Mouse (Mus musculus): ENCODE data around the gene Gm36210. TPM values are rescaled to one million over a fixed set of nuclear protein-coding genes. Genes with fewer than 3 reads are reported as not detected.

The Gm36210 gene
- polyA plus RNA-seq, 1 experiment: not detected

GRCm38 (mm10) chr7:4876753-4877221 lies 29.5 kb downstream of the Gm36210 start, which contains the start of gene Isoc2a:
Isoc2a (plus strand) TSS chr7:4877153.
- H3ac ChIP-seq (ENCODE audit: control insufficient read depth, insufficient read length, low read depth): peak within 1 kb of the TSS; percentile 31
- no peak within 1 kb of the TSS for H3K4me3 ChIP-seq (ENCODE audit: insufficient read depth, poor library complexity, severe bottlenecking)
- H3K79me2 ChIP-seq (ENCODE audit: control insufficient read depth, insufficient read depth): no peaks in the 10 kb centered on the region
- H3K27me3 ChIP-seq (ENCODE audit: control insufficient read depth, insufficient read depth, insufficient read length): no peaks in the 10 kb centered on the region
- no peaks in the 10 kb centered on the region for H3K79me3 ChIP-seq (ENCODE audit: low read depth)
- TF ChIP-seq CEBPB (IDR thresholded peaks at IDR 0.05; ENCODE audit: low read depth) (no peak), MYOD1 (IDR thresholded peaks at IDR 0.05; ENCODE audit: control insufficient read depth, insufficient read length, low read depth) (no peak), CTCF (IDR thresholded peaks at IDR 0.05; ENCODE audit: control insufficient read depth, insufficient read depth, insufficient read length) (no peak), MYOG (IDR thresholded peaks at IDR 0.05; ENCODE audit: control insufficient read depth, extremely low read depth, insufficient read length) (no peak), MAX (IDR thresholded peaks at IDR 0.05) (no peak)
- H3K36me3 ChIP-seq (ENCODE audit: control insufficient read depth, insufficient read depth): no peaks in the 10 kb centered on the region

GRCm38 (mm10) chr7:4870133-4870532 lies 36.2 kb downstream of the Gm36210 start, which contains the start of gene Isoc2b:
Isoc2b (minus strand) TSS chr7:4870258.
- no peaks in the 10 kb centered on the region for H3K79me3 ChIP-seq (ENCODE audit: low read depth)
- H3ac ChIP-seq (ENCODE audit: control insufficient read depth, insufficient read length, low read depth): no peak within 1 kb of the TSS
- TF ChIP-seq MYOD1 (IDR thresholded peaks at IDR 0.05; ENCODE audit: control insufficient read depth, insufficient read length, low read depth) (no peak), USF1 (IDR thresholded peaks at IDR 0.05; ENCODE audit: low read depth) (no peak), MAX (IDR thresholded peaks at IDR 0.05) (no peak), MYOG (IDR thresholded peaks at IDR 0.05; ENCODE audit: control insufficient read depth, extremely low read depth, insufficient read length) (no peak)
- H3K36me3 ChIP-seq (ENCODE audit: control insufficient read depth, insufficient read depth): no peaks in the 10 kb centered on the region
- H3K27me3 ChIP-seq (ENCODE audit: control insufficient read depth, insufficient read depth, insufficient read length): no peaks in the 10 kb centered on the region
- H3K79me2 ChIP-seq (ENCODE audit: control insufficient read depth, insufficient read depth): no peaks in the 10 kb centered on the region
- H3K4me3 ChIP-seq (ENCODE audit: insufficient read depth, poor library complexity, severe bottlenecking): no peak within 1 kb of the TSS

- Histone ChIP-seq H3K36me3 (ENCODE audit: control insufficient read depth, insufficient read depth) (no peaks in the 10 kb centered on the region), H3K4me3 (ENCODE audit: insufficient read depth, poor library complexity, severe bottlenecking) (no peak overlapping the region), H3K27me3 (ENCODE audit: control insufficient read depth, insufficient read depth, insufficient read length) (no peaks in the 10 kb centered on the region), H3K79me2 (ENCODE audit: control insufficient read depth, insufficient read depth) (no peaks in the 10 kb centered on the region), H3ac (ENCODE audit: control insufficient read depth, insufficient read length, low read depth) (peak overlapping the region; percentile 80), H3K79me3 (ENCODE audit: low read depth) (no peaks in the 10 kb centered on the region)
- TF ChIP-seq USF1 (IDR thresholded peaks at IDR 0.05; ENCODE audit: low read depth) (no peak), CEBPB (IDR thresholded peaks at IDR 0.05; ENCODE audit: low read depth) (no peak), MYOG (IDR thresholded peaks at IDR 0.05; ENCODE audit: control insufficient read depth, extremely low read depth, insufficient read length) (no peak)
Observed at GRCm38 (mm10) chr7:4866631-4867180, 39.6 kb downstream of the Gm36210 start.

DNA sequence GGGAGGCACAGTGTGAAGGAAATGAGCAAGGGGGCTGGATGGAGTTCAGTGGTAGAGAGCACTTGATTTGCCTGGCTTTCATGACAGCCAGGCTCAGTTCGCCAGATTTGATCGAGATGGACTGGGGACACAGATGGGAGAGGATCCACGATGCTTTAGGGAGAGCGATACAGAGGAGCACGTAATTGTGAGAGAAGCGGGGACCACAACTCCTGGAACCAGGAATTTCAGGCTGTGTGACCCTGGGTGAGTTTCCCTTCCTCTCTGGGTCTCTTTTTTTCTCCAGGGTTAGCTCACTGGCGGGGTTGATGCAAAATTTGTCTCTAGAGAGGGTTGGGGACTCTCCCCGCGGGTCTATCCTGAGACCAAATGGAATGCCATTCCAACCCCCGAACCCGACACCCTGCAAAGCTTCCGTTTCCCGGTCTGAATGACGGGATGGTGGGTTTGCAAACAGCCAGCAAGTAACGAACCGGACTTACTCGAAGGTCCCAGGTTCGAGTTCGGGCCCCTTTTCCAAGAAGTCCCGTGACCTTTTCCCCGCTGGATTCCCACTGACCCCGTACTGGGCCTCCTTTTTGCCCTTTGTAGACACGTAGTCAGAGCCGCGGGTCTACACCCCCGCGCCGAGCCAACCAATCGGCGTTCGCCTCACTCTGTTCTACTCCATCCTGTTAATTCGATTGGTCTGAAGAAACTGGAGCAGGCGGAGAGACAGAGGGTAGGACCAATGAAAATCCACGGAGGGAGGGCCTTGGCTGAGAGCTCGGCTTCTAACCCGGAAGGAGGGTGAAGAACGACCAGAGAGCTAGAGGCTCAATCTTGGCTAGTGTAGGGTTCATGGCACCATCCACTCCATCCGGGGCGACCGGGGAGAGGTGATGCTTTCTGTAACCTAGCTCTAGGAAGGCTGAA lies 40.5 kb downstream of the Gm36210 start:
- no peaks in the 10 kb centered on the region for H3K36me3 ChIP-seq (ENCODE audit: control insufficient read depth, insufficient read depth)
- no peaks in the 10 kb centered on the region for H3K27me3 ChIP-seq (ENCODE audit: control insufficient read depth, insufficient read depth, insufficient read length)
- H3ac ChIP-seq (ENCODE audit: control insufficient read depth, insufficient read length, low read depth): peak overlapping the region; percentile 80
- H3K79me2 ChIP-seq (ENCODE audit: control insufficient read depth, insufficient read depth): no peaks in the 10 kb centered on the region
- no peaks in the 10 kb centered on the region for H3K79me3 ChIP-seq (ENCODE audit: low read depth)
- TF ChIP-seq FOSL1 (IDR thresholded peaks at IDR 0.05; ENCODE audit: insufficient read depth, low read length, poor library complexity, severe bottlenecking): no peak
- TF ChIP-seq MAX (IDR thresholded peaks at IDR 0.05): no peak
- TF ChIP-seq MYOD1 (IDR thresholded peaks at IDR 0.05; ENCODE audit: control insufficient read depth, insufficient read length, low read depth): no peak
- TF ChIP-seq MYOG (IDR thresholded peaks at IDR 0.05; ENCODE audit: control insufficient read depth, extremely low read depth, insufficient read length): no peak
- no peak for TF ChIP-seq CTCF (IDR thresholded peaks at IDR 0.05; ENCODE audit: control insufficient read depth, insufficient read depth, insufficient read length)
- TF ChIP-seq USF1 (IDR thresholded peaks at IDR 0.05; ENCODE audit: low read depth): no peak
- TF ChIP-seq CEBPB (IDR thresholded peaks at IDR 0.05; ENCODE audit: low read depth): no peak
- H3K4me3 ChIP-seq (ENCODE audit: insufficient read depth, poor library complexity, severe bottlenecking): peak overlapping the region; percentile 18

DNA sequence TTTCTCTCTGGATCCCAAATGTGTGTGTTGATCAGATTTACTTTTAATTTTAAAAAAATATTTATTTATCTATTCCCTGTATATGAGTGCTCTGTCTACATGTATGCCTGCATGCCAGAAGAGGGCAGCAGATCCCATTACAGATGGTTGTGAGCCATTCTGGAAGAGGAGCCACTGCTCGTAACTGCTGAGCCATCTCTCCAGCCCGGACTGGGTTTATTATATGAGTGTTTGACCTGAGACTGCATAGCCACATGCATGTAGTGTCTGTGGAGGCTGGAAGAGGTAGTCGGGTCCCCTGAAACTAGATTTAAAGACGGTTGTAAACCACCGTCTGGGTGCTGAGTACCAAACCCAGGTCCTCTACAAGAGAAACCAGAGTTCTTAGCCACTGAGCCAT lies 41.2 kb downstream of the Gm36210 start:
- no peak overlapping the region for H3K4me3 ChIP-seq (ENCODE audit: insufficient read depth, poor library complexity, severe bottlenecking)
- H3K27me3 ChIP-seq (ENCODE audit: control insufficient read depth, insufficient read depth, insufficient read length): no peaks in the 10 kb centered on the region
- TF ChIP-seq CEBPB (IDR thresholded peaks at IDR 0.05; ENCODE audit: low read depth): no peak
- no peak for TF ChIP-seq CTCF (IDR thresholded peaks at IDR 0.05; ENCODE audit: control insufficient read depth, insufficient read depth, insufficient read length)
- TF ChIP-seq USF1 (IDR thresholded peaks at IDR 0.05; ENCODE audit: low read depth): no peak
- TF ChIP-seq FOSL1 (IDR thresholded peaks at IDR 0.05; ENCODE audit: insufficient read depth, low read length, poor library complexity, severe bottlenecking): no peak
- H3ac ChIP-seq (ENCODE audit: control insufficient read depth, insufficient read length, low read depth): no peak overlapping the region
- no peaks in the 10 kb centered on the region for H3K36me3 ChIP-seq (ENCODE audit: control insufficient read depth, insufficient read depth)
- H3K79me3 ChIP-seq (ENCODE audit: low read depth): no peaks in the 10 kb centered on the region
- H3K79me2 ChIP-seq (ENCODE audit: control insufficient read depth, insufficient read depth): no peaks in the 10 kb centered on the region

Data from C2C12 (cell line).